Mouse (Mus musculus) heart, adult 2 months (tissue): ENCODE measurements around the gene Tnni3k.

ENCODE experiments used
- CTCF ChIP-seq: fragments of 200-600 bp; IDR thresholded peaks from 2 replicates; pipeline ENCODE4 v1.8.1; 2022; ENCODE audit warnings: antibody characterized with exemption, mild to moderate bottlenecking, moderate library complexity
- POLR2A ChIP-seq: fragments of 200-500 bp; IDR thresholded peaks from 2 replicates; pipeline ENCODE4 v1.6.1; 2011; ENCODE audit warnings: mild to moderate bottlenecking, low read depth, low read length, control low read depth; ENCODE audit not compliant: insufficient read depth

DNA sequence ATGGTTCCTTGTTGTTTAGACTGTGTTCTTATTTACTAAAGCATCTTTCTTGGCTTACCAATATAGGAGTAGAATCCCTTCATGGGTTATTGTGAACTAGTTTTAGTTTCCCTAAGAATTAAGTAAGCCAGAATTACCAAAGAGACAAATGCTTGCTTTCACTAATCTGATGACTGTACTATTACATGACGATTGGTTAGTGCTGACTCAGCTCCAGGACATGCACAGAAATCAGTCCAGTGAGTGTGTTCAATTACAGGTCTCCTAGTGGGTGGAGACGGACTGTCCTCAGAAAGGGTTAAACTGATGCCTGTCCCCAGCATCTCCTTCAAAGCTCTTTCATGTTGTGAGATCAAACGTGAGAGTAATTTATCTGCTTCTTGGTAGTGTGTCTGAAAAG lies 195.5 kb downstream of the Tnni3k start:
- TF ChIP-seq POLR2A (no peak), CTCF (no peak)
